Mouse (Mus musculus) fat pad, adult 2 months (tissue): ENCODE data around the gene Gbgt1.
"Not testable (repeated sequence)": the region's sequence is repeated elsewhere in the genome, so short reads cannot be mapped to it uniquely, and the experiment has no call there.

ENCODE experiments used
- DNase-seq: peaks from one replicate; pipeline ENCODE4 v3.0.0-alpha.2; 2011; ENCODE audit warnings: low read depth, low spot score; ENCODE audit errors: extremely low read depth

Gbgt1 gene

GRCm38 (mm10) chr2:28496671-28497070, at the start of gene Gbgt1:
Gene Gbgt1, plus strand, starts transcription at chr2:28496891.
- no peak for DNase-seq

GRCm38 (mm10) chr2:28447315-28447670, 49.4 kb upstream of the Gbgt1 start:
- DNase-seq: no peak

DNA sequence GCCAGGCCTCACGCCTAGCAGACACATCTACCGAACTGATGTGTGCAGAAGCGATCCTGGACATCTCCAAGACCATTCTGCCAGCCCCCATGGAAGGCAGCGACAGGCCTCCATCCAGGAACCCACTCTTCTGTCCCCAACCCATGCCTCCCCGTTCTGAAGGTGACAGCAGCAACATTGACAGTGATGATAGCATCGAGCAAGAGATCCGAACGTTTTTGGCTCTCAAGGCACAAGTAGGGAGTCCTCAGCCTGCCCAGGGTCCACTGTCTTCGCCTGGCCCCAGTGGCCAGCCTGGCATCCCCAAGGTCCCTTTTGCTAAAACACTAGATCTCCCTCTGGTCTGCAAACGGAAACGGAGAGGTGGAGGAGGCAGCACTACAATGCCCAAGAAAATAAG, 45.0 kb upstream of the Gbgt1 start:
- no peak for DNase-seq

DNA sequence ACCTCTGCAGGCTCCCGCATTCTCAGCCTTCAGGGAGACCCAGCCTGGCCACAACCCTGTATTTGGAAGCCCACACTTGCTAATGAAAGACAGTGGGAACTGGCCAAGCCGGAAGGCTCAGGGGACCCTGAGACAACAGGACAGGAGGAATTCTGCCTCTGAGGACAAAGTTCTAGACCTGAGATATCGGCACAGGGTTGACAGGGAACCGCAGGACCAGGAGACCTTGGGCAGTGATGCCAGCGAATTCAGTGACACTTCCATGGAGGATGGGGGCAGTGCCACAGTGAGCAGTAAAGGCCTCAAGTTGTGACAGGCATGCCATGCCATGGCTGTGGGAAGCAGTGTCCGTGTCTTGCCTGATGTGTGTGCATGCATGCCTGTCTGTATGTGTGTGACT, 43.2 kb upstream of the Gbgt1 start:
- no peak for DNase-seq

DNA sequence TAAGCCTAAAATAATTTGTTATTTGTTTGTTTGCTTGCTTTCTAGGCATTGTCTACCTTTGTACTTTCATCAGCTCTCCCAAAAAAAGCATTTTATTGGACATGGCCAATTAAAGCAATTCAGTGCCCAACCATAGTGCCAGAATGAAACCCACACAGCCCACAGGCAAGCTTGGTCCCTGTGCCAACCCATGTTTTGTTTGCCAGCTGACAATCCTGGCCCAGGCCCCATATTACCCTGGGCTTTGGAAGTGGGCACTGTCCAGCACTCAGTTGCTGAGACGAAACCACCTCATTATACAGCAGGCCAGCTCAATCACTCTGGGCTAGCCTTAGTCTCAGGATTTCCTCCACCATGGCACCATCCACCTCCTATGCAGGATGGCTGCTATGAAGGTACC, 40.1 kb upstream of the Gbgt1 start:
- DNase-seq: no peak

DNA sequence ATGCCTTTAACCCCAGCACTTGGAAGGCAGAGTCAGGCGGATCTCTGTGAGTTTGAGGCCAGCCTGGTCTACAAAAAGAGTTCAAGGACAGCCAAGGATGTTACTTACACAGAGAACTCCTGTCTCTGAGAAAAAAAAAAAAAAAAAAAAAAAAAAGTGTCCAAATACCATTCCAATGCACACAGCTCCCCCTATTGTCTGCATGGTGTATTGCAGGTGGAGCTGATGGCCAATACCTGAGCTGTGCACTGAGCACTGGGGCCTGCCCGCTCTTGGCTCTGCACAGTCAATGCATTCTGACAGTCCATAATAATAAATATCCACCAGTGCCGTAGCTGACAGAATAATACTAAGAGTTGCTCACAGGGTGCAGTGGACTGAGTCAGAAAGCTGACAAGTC, 32.8 kb upstream of the Gbgt1 start:
- no peak for DNase-seq

GRCm38 (mm10) chr2:28464919-28465318, 31.8 kb upstream of the Gbgt1 start:
- DNase-seq: no peak

DNA sequence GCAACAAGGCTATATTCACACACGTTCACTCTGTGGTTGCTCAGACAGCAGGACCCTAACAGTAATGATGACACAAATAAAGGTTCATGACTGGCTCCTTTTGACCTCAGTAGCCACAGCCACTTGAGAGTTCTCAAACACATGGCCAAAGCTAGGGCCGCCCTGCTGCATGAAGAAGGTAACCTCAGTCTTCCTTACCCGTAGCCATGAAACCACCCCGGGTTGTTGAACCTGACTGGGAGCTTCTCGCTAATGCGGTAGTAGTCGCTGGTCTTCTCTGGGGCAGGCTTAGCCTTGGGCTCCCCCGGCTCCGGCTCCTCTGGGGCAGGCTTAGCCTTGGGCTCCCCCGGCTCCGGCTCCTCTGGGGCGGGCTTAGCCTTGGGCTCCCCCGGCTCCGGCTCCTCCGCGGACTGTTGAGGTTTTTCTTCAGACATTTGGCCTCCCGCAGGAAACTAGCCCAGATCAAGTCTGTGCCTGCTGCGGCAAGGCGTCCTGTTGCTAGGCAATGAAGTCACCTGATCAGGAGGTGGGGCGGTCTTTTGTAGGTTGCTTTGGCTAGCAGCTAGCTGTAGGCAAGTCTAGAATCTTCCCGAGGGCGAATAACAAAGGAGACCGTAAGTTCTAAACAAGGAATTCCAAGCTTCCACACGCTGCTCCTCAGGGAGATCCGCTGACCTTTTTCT, 30.7 kb upstream of the Gbgt1 start, which contains the start of gene 1700007K13Rik:
TSS of gene 1700007K13Rik (minus strand) at position 497 of the 683 bp plus-strand sequence.
- peak; percentile 13 for DNase-seq

GRCm38 (mm10) chr2:28467860-28468485, 28.7 kb upstream of the Gbgt1 start, which contains the start of gene Mrps2:
Gene Mrps2, plus strand, starts transcription at chr2:28468066.
- DNase-seq: no peak

DNA sequence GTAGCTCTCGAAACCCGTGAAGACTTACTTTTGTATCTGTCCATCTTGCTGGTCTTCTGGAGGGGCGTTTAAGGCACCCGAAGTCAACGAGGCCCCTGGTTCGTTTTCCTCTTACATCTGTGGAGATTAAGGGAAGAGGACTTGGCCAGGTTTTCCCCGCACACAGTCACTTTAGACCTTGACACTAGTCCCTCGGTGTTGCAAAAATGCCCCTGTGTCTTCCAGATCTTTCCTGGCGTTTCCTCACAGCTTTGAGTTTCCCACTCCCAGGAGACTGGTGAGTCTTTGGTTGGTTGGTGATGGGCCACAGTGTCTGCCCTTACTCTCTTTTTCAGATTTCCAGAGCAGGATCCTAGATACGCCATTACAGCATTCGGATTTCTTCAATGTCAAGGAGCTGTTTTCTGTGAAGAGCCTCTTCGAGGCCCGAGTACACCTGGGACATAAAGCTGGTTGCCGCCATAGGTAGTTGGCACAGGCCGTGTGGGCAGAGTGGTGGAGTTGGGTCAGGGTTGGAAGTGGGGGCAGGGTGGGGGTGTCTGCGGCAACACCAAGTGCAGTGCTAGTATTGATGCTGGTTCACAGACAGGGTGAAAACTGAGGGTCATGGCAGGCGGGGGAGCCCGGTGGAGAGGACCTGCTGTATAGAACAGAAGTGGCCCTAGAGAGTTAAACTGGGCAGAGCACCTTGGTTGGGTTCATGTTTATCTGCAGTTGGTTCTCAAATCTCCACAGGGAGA, 28.0 kb upstream of the Gbgt1 start:
- no peak for DNase-seq

DNA sequence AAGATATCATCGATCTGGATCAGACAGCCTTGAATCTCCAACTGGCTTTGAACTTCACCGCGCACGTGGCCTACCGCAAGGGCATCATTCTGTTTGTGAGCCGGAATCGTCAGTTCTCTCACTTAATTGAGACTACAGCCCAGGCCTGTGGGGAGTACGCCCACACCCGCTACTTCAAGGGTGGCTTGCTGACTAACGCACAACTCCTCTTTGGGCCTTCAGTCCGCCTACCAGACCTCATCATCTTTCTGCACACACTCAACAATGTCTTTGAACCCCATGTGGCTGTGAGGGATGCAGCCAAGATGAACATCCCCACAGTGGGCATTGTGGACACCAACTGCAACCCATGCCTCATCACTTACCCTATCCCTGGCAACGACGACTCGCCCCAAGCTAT, 27.2 kb upstream of the Gbgt1 start:
- no peak for DNase-seq

- DNase-seq: no peak
These were observed 26.1 kb upstream of the Gbgt1 start for GRCm38 (mm10) chr2:28470591-28470990.

DNA sequence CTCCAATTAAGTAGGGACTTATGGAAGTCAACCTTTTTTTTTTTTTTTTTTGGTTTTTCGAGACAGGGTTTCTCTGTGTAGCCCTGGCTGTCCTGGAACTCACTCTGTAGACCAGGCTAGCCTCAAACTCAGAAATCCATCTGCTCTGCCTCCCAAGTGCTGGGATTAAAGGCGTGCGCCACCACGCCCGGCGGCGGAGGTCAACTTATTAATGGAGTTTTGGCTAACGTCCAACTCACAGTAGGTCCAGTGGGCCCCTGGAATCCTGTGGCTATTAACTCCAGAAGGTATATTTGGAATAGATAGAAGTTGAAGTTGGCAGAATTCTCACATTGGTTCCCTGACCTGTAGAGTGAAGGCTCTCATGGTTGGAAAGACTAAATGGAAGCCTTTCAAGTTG, 24.7 kb upstream of the Gbgt1 start:
- DNase-seq: not testable (repeated sequence)

DNA sequence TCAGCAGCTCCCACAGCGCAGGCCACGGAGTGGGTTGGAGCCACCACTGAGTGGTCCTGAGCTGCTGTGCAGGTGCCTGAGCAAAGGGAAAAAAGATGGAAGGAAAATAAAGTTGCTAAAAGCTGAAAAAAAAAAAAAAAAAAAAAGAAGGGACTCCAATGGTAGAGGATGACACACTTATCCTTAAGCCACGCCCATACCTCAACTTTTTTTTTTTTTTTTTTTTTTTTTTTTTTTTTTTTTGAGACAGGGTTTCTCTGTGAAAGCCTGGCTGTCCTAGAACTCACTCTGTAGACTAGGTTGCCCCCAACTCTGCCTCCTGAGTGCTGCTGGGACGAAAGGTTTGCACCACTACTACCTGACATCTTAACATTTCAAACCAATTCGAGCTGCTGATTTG, 18.7 kb upstream of the Gbgt1 start:
- DNase-seq: not testable (repeated sequence)

DNA sequence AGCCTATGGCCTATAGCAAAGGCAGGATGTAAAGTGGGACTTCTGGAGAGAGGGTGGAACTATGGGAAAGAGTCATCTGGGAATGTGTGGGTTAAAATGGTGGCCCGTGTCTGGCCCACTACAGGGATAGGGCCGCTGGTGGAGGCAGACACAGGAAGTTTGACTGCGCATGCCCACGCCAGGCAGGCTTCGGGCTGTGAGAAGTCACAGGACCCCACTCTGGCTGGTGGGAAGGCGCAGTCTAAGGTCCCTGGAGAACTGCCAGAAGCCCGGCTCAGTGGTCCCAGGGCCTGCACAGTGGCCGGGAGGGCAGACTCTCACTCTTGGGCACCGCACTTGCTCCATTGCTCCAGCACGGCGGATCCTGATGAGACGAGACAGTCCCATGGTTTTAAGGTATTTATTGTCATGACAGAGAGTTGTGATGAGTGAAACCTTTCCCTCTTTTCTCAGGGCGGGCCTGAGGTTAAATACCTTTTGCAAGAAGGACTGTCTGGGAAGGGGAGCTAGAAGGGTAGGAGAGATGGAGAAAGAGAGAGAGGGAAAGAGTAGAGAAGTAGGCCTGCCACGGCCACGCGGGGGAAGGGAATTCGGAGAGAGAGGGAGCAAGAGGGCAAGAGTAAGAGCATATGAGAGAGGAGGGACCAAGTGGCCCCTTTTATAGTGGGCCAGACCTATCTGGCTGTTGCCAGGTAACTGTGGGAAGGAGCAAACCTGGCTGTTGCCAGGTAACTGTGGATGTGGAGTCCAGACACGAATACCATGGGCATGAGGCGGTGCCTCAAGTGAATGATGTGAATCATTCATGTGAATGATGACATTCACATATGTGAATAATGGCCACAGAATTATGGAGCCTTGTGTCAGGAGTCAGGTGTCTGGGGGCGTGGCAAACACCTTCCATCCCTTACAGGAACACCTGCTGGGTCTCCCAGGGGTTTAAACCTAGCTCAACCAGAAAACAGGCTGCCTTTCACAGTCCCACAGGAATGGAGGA, 17.2 kb upstream of the Gbgt1 start:
- DNase-seq: no peak

GRCm38 (mm10) chr2:28483861-28484260, 12.8 kb upstream of the Gbgt1 start:
- DNase-seq: no peak

- DNase-seq: no peak
These were observed 2.2 kb upstream of the Gbgt1 start for GRCm38 (mm10) chr2:28494521-28494920.

DNA sequence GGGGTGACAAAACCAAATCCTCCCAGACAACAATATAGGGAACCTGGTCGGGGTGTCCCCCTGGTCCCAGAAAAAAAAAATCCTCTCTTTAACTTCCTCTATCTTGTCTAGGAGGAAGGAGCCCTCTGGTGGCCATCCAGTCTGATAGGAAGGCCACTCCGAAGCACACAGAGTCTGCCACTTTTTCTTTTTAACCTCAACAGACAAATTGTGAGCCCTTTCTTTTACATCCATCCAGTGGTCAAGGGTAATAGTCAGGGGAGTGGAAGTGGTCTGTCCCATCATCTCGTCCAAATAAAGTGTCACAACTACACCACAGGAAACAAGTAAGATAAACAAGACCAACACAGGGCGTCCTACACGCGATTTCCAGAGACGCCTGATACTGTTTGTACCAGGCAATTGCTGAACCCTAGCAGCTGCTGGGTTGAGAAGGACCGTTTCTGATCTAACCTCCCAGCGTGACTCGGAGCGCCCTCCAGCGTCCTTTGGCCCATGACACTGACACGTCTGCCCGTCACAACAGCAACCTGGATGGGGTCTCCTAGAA, 1.4 kb upstream of the Gbgt1 start:
- DNase-seq: no peak

DNA sequence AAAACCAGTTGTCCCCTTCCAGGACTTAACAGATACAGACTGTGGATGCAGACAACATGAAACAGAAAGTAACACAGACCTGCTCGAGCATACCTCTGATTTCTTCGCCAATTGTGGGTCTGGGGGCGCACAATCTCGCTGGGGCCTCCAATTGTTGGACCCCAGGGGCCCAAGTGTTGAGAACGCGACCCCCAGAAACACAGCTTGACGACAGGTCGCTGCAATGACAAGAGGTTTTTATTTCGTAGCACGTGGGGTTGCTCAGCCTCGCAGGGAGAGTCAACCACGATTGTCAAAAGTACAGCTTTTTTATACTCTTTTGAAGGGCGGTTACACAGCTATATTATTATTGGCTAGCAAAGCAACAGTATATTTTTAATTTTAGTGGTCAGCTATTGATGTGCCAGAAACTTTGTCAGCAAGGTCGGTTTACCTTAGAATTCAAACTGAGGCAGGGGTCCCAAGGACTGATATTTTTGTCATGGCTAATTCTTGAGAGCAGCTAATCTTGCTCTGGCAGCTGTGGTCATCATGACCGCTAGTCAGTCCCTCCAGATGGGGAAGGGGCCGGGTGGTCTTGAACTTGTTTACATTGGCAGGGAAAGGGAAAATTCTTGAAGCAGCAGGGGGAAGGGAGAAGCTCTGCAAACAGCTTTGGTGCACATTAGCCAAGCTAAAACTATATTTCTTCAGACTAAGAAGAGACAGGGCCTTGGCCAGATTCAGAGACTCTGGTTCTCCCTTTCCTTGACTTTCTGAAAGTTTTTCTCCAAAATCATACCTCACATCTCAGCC, 693 bp upstream of the Gbgt1 start:
- no peak for DNase-seq

- no peak for DNase-seq
These were observed 870 bp downstream of the Gbgt1 start for GRCm38 (mm10) chr2:28497561-28497960.
